Mouse (Mus musculus) stomach, postnatal 0 days (tissue): ENCODE measurements around the gene Magi1. TPM values are rescaled to one million over a fixed set of nuclear protein-coding genes. Genes with fewer than 3 reads are reported as not detected.

Experiments used
- ATAC-seq: fragments of 200-750 bp; cut with Nextera tagmentation; 2 replicates; pipeline ENCODE4 v1.8.0; 2017; ENCODE audit not compliant: low FRiP score, low TSS enrichment
- DNase-seq: peaks from one replicate; pipeline ENCODE4 v3.0.0-alpha.2; 2016; ENCODE audit warnings: low spot score
- H3K27ac ChIP-seq: fragments of 300-500 bp; sonication (generic); replicated peaks from 2 replicates; pipeline ENCODE4 v1.5.1; 2014; ENCODE audit warnings: mild to moderate bottlenecking, control low read depth
- H3K27me3 ChIP-seq: fragments of 300-500 bp; sonication (generic); 2 replicates; pipeline ENCODE4 v1.6.1; 2014; ENCODE audit warnings: low read length; ENCODE audit not compliant: control insufficient read depth, insufficient read depth
- H3K36me3 ChIP-seq: fragments of 300-500 bp; sonication (generic); 2 replicates; pipeline ENCODE4 v1.6.1; 2014; ENCODE audit warnings: low read length, mixed read lengths; ENCODE audit not compliant: control insufficient read depth, insufficient read depth
- H3K4me1 ChIP-seq: fragments of 300-500 bp; sonication (generic); replicated peaks from 2 replicates; pipeline ENCODE4 v1.6.1; 2014; ENCODE audit warnings: antibody characterized with exemption; ENCODE audit not compliant: control insufficient read depth, insufficient read depth
- H3K4me2 ChIP-seq: fragments of 300-500 bp; sonication (generic); replicated peaks from 2 replicates; pipeline ENCODE4 v1.6.1; 2014; ENCODE audit warnings: low read depth, mild to moderate bottlenecking, control low read depth, moderate library complexity
- H3K4me3 ChIP-seq: fragments of 300-500 bp; sonication (generic); 2 replicates; pipeline ENCODE4 v1.5.1; 2014; ENCODE audit warnings: low read depth, low read length, control low read depth
- H3K9ac ChIP-seq: fragments of 300-500 bp; sonication (generic); 2 replicates; pipeline ENCODE4 v1.6.1; 2014; ENCODE audit warnings: mild to moderate bottlenecking, low read length, control low read depth, mixed read lengths
- H3K9me3 ChIP-seq: fragments of 300-500 bp; sonication (generic); 2 replicates; pipeline ENCODE4 v1.6.1; 2016; ENCODE audit warnings: low read length; ENCODE audit not compliant: control insufficient read depth
- CTCF ChIP-seq: IDR thresholded peaks from 2 replicates; pipeline ENCODE4 v1.5.1; 2016; ENCODE audit warnings: antibody characterized with exemption, low read depth, mild to moderate bottlenecking, moderate library complexity
- EP300 ChIP-seq: optimal IDR thresholded peaks from 2 replicates; pipeline ENCODE3; 2016; ENCODE audit warnings: antibody characterized with exemption
- WGBS: fragments of 180-500 bp; shearing (Covaris S2); extraction: QIAGEN DNeasy Blood & Tissue Kit; methylation state at CpG from one replicate; pipeline ENCODE4 v1.1.7; 2014; 5-methylcytosine and 5-hydroxymethylcytosine counted together
- polyA plus RNA-seq: library from polyadenylated mRNA; unstranded; fragments of >200 nt; fragmentation: Nextera tagmentation; extraction: Ambion mirVana; gene quantifications from 2 replicates; pipeline ENCODE4 v1.2.1, GENCODE M21; 2015

The Magi1 gene
- polyA plus RNA-seq, 1 experiment from 2014 or later, result 4.4 TPM

DNA sequence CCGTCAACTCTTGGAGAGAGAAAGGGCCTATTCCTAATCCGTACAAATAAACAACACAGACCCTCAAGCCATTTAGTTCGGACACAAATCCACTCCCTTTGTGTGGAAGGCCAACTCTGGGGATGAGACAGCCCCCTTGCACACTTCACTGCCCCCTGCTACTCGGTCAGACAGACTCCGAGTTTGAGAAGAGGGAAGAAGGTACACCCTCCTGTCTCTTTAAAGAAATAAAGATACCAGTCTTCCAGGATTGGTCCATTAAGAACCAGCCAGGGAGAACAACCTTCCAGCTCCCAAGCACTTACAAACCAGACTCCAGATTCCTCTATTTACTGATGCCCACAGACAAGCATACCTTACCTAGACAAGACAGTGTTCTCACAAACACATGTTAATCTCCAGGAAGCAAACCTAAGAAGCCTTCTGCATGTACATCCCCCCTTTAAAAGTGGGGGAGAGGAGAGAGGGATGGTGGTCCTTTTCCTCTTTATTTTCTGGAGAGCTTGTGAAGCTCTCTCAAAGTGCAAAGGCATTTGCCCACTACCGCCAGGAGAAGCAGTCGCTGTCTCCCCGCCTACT is 371.6 kb downstream of the Magi1 start:
- H3K27me3 ChIP-seq, result no peaks in the 10 kb centered on the region
- DNase-seq (no peak), ATAC-seq (no peak)
- no peaks in the 10 kb centered on the region for H3K9me3 ChIP-seq
- H3K4me2 ChIP-seq, result peak overlapping the region; percentile 42
- 28% methylated on average over 8 of the region's 8 CpGs for WGBS
- H3K27ac ChIP-seq, result no peak overlapping the region
- peaks cover 4% of the 10 kb centered on the region for H3K4me1 ChIP-seq
- TF ChIP-seq CTCF, result no peak
- TF ChIP-seq EP300, result no peak
- H3K4me3 ChIP-seq, result no peak overlapping the region
- H3K9ac ChIP-seq, result no peak overlapping the region
- H3K36me3 ChIP-seq, result no peaks in the 10 kb centered on the region

DNA sequence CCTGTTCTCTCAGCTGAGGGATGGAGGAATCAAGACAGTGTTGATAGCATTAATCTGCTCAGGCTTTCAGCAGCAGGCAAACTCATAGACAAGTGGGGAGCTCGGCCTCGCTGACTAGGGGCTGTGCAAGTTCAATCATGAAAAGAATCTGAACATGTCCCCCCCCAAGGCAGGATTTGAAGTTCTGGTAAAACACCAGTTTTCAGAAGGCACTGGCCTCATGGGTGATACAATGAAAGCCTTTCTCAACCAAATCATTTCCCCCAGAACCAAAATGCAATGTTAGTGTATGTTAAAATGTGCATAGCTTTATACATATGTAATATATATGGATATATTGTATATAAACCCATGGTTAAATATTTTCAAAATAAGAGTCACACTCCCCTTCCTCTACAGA is 372.3 kb downstream of the Magi1 start:
- no peak for DNase-seq

GRCm38 (mm10) chr6:93909976-93910375 is 373.7 kb downstream of the Magi1 start:
- Histone ChIP-seq H3K9me3 (no peaks in the 10 kb centered on the region), H3K36me3 (no peaks in the 10 kb centered on the region), H3K4me3 (no peak overlapping the region), H3K4me1 (peaks cover 4% of the 10 kb centered on the region), H3K27ac (no peak overlapping the region), H3K9ac (no peak overlapping the region), H3K4me2 (no peak overlapping the region), H3K27me3 (no peaks in the 10 kb centered on the region)
- ATAC-seq, result no peak
- no peak for DNase-seq
- WGBS, result 83% methylated on average over 4 of the region's 4 CpGs
- no peak for TF ChIP-seq CTCF
- TF ChIP-seq EP300, result no peak

More for the DNA sequence above, 372.3 kb downstream of the Magi1 start:
- H3K9ac ChIP-seq, result no peak overlapping the region
- no peak overlapping the region for H3K27ac ChIP-seq
- WGBS, result 75% methylated on average over 2 of the region's 2 CpGs
- H3K27me3 ChIP-seq, result no peaks in the 10 kb centered on the region
- no peak for TF ChIP-seq EP300
- no peak for TF ChIP-seq CTCF
- no peak for ATAC-seq
- H3K4me3 ChIP-seq, result no peak overlapping the region
- H3K4me2 ChIP-seq, result no peak overlapping the region
- no peaks in the 10 kb centered on the region for H3K9me3 ChIP-seq
- peaks cover 4% of the 10 kb centered on the region for H3K4me1 ChIP-seq
- H3K36me3 ChIP-seq, result no peaks in the 10 kb centered on the region

GRCm38 (mm10) chr6:93904987-93905386 is 378.7 kb downstream of the Magi1 start:
- H3K9me3 ChIP-seq, result no peaks in the 10 kb centered on the region
- DNase-seq (no peak), ATAC-seq (no peak)
- H3K36me3 ChIP-seq, result no peaks in the 10 kb centered on the region
- no peaks in the 10 kb centered on the region for H3K27me3 ChIP-seq
- 85% methylated on average over 2 of the region's 2 CpGs for WGBS
- no peaks in the 10 kb centered on the region for H3K4me1 ChIP-seq
- no peak overlapping the region for H3K4me2 ChIP-seq
- no peak for TF ChIP-seq CTCF
- TF ChIP-seq EP300, result no peak
- no peak overlapping the region for H3K9ac ChIP-seq
- no peak overlapping the region for H3K4me3 ChIP-seq
- no peak overlapping the region for H3K27ac ChIP-seq

- Histone ChIP-seq H3K4me3 (no peak overlapping the region), H3K27ac (no peak overlapping the region), H3K27me3 (no peaks in the 10 kb centered on the region), H3K4me2 (no peak overlapping the region), H3K9me3 (no peaks in the 10 kb centered on the region), H3K9ac (no peak overlapping the region), H3K36me3 (no peaks in the 10 kb centered on the region), H3K4me1 (no peaks in the 10 kb centered on the region)
- ATAC-seq, result no peak
- DNase-seq, result no peak
- TF ChIP-seq CTCF (no peak), EP300 (no peak)
- 73% methylated on average over 2 of the region's 2 CpGs for WGBS
Observed at GRCm38 (mm10) chr6:93902239-93902638, 381.5 kb downstream of the Magi1 start.

GRCm38 (mm10) chr6:93901408-93901807 is 382.3 kb downstream of the Magi1 start:
- no peak for TF ChIP-seq CTCF
- no peak for TF ChIP-seq EP300
- ATAC-seq (no peak), DNase-seq (no peak)
- no peaks in the 10 kb centered on the region for H3K36me3 ChIP-seq
- H3K27ac ChIP-seq, result no peak overlapping the region
- 85% methylated on average over 2 of the region's 2 CpGs for WGBS
- H3K9ac ChIP-seq, result no peak overlapping the region
- H3K4me1 ChIP-seq, result no peaks in the 10 kb centered on the region
- no peak overlapping the region for H3K4me2 ChIP-seq
- H3K4me3 ChIP-seq, result no peak overlapping the region
- H3K27me3 ChIP-seq, result no peaks in the 10 kb centered on the region
- H3K9me3 ChIP-seq, result no peaks in the 10 kb centered on the region
